Mouse (Mus musculus): Measurements from ENCODE around the gene Mkrn2. TPM values are rescaled to one million over a fixed set of nuclear protein-coding genes. Genes with fewer than 3 reads are reported as not detected.

Mkrn2 gene
- polyA plus RNA-seq, 1 experiment from 2014 or later, result 22.7 TPM

GRCm38 (mm10) chr6:115582328-115583115, 19.2 kb upstream of the Mkrn2 start:
- in situ Hi-C loops (cut with MboI; ENCODE audit: low pct_unique_long_range_greater_than_20kb), result no loop called here
- TF ChIP-seq CTCF (IDR thresholded peaks at IDR 0.05), result no peak
- CTCF ChIA-PET, result interaction anchor here (1.2 to 2.4 kb wide), 2 partner anchors 16 to 29 kb away, joined by 3 to 5 read pairs; no protein-coding TSS in a partner anchor
- no peak for ATAC-seq
- no peak for DNase-seq (ENCODE audit: low read depth, low spot score)
- H3K27me3 ChIP-seq, result no peaks in the 10 kb centered on the region
- POLR2A ChIA-PET, result interaction anchor here (0.6 kb wide), 1 partner anchor 8 kb away, joined by 3 read pairs; no protein-coding TSS in a partner anchor

GRCm38 (mm10) chr6:115583430-115584125, 18.1 kb upstream of the Mkrn2 start:
- no peak for ATAC-seq
- in situ Hi-C loops (cut with MboI; ENCODE audit: low pct_unique_long_range_greater_than_20kb), result no loop called here
- no peak for DNase-seq (ENCODE audit: low read depth, low spot score)
- TF ChIP-seq CTCF (IDR thresholded peaks at IDR 0.05), result no peak
- H3K27me3 ChIP-seq, result no peaks in the 10 kb centered on the region
- ChIA-PET CTCF (interaction anchor here (1.2 kb wide), 1 partner anchor 25 kb away, joined by 3 read pairs; no protein-coding TSS in a partner anchor), POLR2A (no interaction called here)

- POLR2A ChIA-PET, result no interaction called here
- no peak for ATAC-seq
- no peak for TF ChIP-seq CTCF (IDR thresholded peaks at IDR 0.05)
- in situ Hi-C loops (cut with MboI; ENCODE audit: low pct_unique_long_range_greater_than_20kb), result no loop called here
- DNase-seq (ENCODE audit: low read depth, low spot score), result no peak
- H3K27me3 ChIP-seq, result no peaks in the 10 kb centered on the region
- CTCF ChIA-PET, result interaction anchor here (1.2 kb wide), 1 partner anchor 25 kb away, joined by 3 read pairs; no protein-coding TSS in a partner anchor
Measured at GRCm38 (mm10) chr6:115584176-115584575, 17.5 kb upstream of the Mkrn2 start.

- in situ Hi-C loops (cut with MboI; ENCODE audit: low pct_unique_long_range_greater_than_20kb), result no loop called here
- CTCF ChIA-PET, result no interaction called here
- no peak for DNase-seq (ENCODE audit: low read depth, low spot score)
Measured at GRCm38 (mm10) chr6:115586321-115586720, 15.4 kb upstream of the Mkrn2 start.

GRCm38 (mm10) chr6:115591692-115592359, 9.9 kb upstream of the Mkrn2 start:
- in situ Hi-C loops (cut with MboI; ENCODE audit: low pct_unique_long_range_greater_than_20kb), result no loop called here
- DNase-seq (ENCODE audit: low read depth, low spot score) (no peak), ATAC-seq (peak; percentile 23)
- POLR2A ChIA-PET, result no interaction called here
- CTCF ChIA-PET, result interaction anchor here (2.1 kb wide), 1 partner anchor 11 kb away, joined by 5 read pairs; no protein-coding TSS in a partner anchor
- no peak for TF ChIP-seq CTCF (IDR thresholded peaks at IDR 0.05)
- H3K27me3 ChIP-seq, result no peaks in the 10 kb centered on the region

More at GRCm38 (mm10) chr6:115586321-115586720, 15.4 kb upstream of the Mkrn2 start:
- H3K27me3 ChIP-seq, result no peaks in the 10 kb centered on the region
- no peak for TF ChIP-seq CTCF (IDR thresholded peaks at IDR 0.05)
- POLR2A ChIA-PET, result interaction anchor here (0.6 kb wide), 1 partner anchor 275 kb away, joined by 3 read pairs; no protein-coding TSS in a partner anchor
- ATAC-seq, result no peak

- in situ Hi-C loops (cut with MboI; ENCODE audit: low pct_unique_long_range_greater_than_20kb), result no loop called here
- TF ChIP-seq CTCF (IDR thresholded peaks at IDR 0.05), result no peak
- POLR2A ChIA-PET, result no interaction called here
- DNase-seq (ENCODE audit: low read depth, low spot score) (no peak), ATAC-seq (peak; percentile 90)
- no peaks in the 10 kb centered on the region for H3K27me3 ChIP-seq
- CTCF ChIA-PET, result interaction anchor here (2.1 kb wide), 1 partner anchor 12 kb away, joined by 5 read pairs; no protein-coding TSS in a partner anchor
Measured at GRCm38 (mm10) chr6:115592458-115592857, 9.2 kb upstream of the Mkrn2 start, which contains the start of gene Mkrn2os. Gene Mkrn2os (minus strand): TSS chr6:115592576.

GRCm38 (mm10) chr6:115593252-115593651, 8.4 kb upstream of the Mkrn2 start:
- H3K27me3 ChIP-seq, result no peaks in the 10 kb centered on the region
- TF ChIP-seq CTCF (IDR thresholded peaks at IDR 0.05), result no peak
- ChIA-PET POLR2A (interaction anchor here (0.7 kb wide), 1 partner anchor 213 kb away, joined by 3 read pairs; no protein-coding TSS in a partner anchor), CTCF (interaction anchor here (2.1 kb wide), 1 partner anchor 12 kb away, joined by 5 read pairs; no protein-coding TSS in a partner anchor)
- in situ Hi-C loops (cut with MboI; ENCODE audit: low pct_unique_long_range_greater_than_20kb), result no loop called here
- ATAC-seq (no peak), DNase-seq (ENCODE audit: low read depth, low spot score) (no peak)

- TF ChIP-seq CTCF (IDR thresholded peaks at IDR 0.05), result no peak
- POLR2A ChIA-PET, result no interaction called here
- no peaks in the 10 kb centered on the region for H3K27me3 ChIP-seq
- DNase-seq (ENCODE audit: low read depth, low spot score), result no peak
- ATAC-seq, result no peak
- in situ Hi-C loops (cut with MboI; ENCODE audit: low pct_unique_long_range_greater_than_20kb), result no loop called here
- CTCF ChIA-PET, result no interaction called here
Measured at GRCm38 (mm10) chr6:115594463-115594862, 7.2 kb upstream of the Mkrn2 start.

- in situ Hi-C loops (cut with MboI; ENCODE audit: low pct_unique_long_range_greater_than_20kb), result no loop called here
- no peak for TF ChIP-seq CTCF (IDR thresholded peaks at IDR 0.05)
- ChIA-PET CTCF (no interaction called here), POLR2A (no interaction called here)
- ATAC-seq (no peak), DNase-seq (ENCODE audit: low read depth, low spot score) (no peak)
- no peaks in the 10 kb centered on the region for H3K27me3 ChIP-seq
Measured at GRCm38 (mm10) chr6:115595667-115596066, 6.0 kb upstream of the Mkrn2 start.

GRCm38 (mm10) chr6:115601322-115601714, 384 bp upstream of the Mkrn2 start:
- no peak for ATAC-seq
- no peak for DNase-seq (ENCODE audit: low read depth, low spot score)
- CTCF ChIA-PET, result no interaction called here
- in situ Hi-C loops (cut with MboI; ENCODE audit: low pct_unique_long_range_greater_than_20kb), result no loop called here
- POLR2A ChIA-PET, result no interaction called here
- no peaks in the 10 kb centered on the region for H3K27me3 ChIP-seq
- peak; percentile 19 for TF ChIP-seq CTCF (IDR thresholded peaks at IDR 0.05)
